Mouse (Mus musculus) cerebellum, postnatal 14 days (tissue): Measurements from ENCODE around the gene Rnf152.

Experiments
- DNase-seq, 2 experiments: peaks; one replicate each; pipeline ENCODE4 v3.0.0; 2021; ENCODE audit warnings: mixed read lengths in 2 of 2

The Rnf152 gene

DNA sequence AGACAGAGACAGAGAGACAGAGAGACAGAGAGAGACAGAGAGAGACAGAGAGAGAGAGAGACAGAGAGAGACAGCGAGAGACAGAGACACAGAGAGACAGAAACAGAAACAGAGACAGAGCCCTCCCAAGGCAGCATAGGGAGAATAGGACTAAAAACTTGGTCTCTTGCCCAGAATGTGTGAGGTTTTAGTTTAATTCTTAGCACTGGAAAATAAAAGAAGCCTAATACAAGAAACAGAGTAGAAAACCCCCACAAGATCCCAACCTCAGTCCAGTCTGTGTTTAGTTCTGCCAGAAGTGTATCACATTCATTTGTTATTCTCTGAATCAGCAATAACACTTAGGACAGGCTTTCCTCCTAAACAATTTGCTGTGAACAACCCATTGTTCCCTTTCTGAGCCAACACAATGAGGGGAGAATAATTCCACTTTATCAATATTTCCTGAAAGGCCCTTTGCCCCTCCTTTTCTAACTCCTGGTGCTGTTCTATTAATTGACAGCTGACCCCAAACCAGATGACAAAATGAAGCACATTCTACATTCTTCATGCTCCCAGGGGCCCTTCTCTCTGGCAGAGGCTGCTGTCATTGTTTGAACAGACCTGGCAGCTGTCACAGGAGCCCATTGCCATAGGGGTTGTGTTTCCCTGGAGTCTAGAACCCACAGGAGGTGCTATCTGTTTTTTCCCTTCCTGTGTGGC is 44.5 kb downstream of the Rnf152 start:
- DNase-seq: no peak

- no peak for DNase-seq
Observed at GRCm38 (mm10) chr1:105302164-105302563, 54.3 kb downstream of the Rnf152 start.

DNA sequence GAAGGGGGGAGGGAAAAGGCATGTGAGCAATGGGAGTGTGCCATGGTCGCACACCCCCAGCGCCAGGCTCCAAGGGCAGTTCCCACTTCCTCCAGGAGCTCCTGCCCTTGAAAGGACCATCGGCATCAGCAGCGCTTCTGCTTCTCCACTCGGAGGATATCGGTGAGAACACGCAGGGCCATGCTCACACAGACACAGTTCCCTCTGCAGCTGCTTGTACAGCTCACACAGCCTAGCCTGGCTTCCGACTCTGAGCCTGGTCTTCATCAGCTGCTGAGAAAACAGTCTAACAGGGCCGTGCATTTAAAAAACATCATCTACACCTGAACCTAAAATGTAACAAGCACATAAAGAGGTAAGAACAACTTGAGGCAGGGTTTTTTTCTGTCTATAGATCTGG is 54.7 kb downstream of the Rnf152 start:
- DNase-seq: peak in 1 of 2 experiments; percentile 12

DNA sequence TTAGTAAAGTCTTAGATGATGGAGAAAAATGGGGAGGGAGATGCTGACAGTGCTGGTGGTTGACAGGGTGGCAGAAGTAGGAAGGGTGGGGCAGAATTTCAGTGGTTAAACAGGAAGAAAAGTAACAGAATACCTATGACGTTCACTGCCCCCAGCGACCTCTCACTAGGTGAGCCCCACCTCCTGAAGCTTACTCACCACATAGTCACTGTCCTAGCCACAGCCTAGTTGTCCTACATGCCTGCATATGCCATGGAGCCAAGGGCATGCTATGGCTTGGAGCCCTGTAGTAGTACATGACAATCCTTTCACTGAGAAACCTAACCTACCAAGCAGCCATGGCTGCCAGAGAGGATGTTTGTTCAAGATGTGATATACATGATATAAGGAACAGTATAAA is 64.7 kb downstream of the Rnf152 start:
- no peak for DNase-seq

DNA sequence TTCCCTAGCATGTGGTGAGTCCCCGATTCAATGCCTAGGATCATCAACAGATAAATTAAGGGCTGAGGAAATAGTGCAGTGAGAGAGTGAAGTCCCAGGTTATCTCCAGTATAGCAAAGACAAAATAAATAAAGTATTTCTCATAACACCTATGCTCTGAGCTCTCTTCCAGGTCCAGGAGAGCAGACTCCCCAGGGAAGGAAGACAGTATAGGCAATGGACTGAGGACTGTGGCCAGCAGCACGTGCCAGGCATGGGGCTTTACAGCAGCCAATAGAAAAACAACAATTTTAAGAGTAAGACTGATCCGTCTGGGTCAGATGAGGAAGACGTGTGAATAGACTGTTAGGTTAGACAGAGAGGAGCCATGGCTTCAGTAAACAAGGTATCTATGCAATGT is 69.0 kb downstream of the Rnf152 start:
- DNase-seq: no peak

DNA sequence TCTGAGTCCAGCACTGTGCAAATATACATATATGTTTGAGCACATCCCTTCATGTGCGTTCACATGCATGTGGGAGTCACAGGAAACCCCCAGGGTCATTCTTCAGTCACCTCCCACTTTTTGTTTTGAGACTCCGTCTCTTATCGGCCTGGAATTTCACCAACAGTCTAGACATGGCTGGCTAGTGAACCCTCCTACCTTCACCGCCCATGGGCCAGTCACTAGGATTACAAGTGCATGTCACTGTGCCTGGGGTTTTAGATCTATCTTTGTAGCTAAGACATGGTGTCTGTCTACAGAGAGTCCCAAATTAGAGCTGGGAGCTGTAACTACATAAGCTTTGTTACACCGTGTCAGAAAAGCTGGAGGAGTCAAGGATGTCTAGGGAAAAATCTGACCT is 69.6 kb downstream of the Rnf152 start:
- no peak for DNase-seq

DNA sequence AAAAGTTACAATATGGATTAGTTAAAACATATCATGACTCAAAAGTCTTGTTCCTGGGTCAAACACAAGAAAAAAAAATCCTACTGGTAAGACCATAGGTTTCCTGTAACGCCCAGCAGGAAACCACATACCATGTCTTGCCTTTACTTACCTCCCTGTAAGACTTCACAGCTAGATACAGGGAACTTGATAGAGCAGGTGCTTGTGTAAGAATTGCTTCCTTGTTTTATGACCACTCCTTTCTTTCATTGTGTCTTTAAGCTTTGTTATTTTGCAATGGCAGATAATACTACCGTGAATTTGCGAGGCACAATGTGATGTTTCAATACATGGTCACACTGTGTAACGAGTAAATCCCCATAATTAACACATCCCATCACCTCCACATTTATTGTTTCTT is 71.5 kb downstream of the Rnf152 start:
- DNase-seq: no peak

- DNase-seq: no peak
Observed at GRCm38 (mm10) chr1:105284116-105284515, 72.4 kb downstream of the Rnf152 start.

DNA sequence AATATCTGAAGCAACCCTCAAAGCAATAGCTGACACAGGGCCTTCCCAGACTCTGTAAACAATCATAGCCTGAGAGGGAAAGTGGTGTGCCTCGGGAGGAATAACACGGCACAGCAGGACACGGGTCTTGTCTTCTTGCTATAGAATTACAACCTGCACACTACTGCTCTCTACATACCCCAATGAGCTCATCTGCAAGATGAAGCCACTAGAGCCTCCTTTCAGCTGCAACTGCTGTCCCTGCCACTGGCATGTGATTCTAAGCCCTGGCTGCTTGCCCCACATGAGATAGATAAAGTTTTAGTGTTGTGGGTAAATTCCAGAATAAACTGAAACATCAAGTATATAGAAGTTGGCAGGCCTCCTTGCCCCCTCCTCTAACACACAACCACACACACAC is 75.2 kb downstream of the Rnf152 start:
- no peak for DNase-seq

DNA sequence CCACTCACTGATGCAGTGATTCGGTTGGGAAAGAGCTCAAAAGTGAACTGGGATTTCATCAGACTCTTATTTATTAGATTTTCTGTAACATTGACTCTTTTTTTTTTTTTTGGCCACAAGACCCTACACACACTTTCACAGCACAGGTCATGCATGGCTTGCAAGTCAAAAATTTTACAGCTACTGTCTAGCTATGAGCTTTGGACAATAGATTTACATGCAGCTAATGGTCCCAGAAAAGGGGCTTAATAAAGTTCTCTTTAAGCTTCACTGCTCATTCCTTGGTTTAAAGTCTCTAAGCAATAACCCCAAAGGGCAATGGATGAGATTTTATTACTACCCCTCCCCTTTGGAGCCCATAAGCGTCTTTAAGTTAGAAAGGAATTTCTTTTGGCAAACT is 76.3 kb downstream of the Rnf152 start:
- DNase-seq: no peak

GRCm38 (mm10) chr1:105274500-105275194 is 81.9 kb downstream of the Rnf152 start:
- no peak for DNase-seq

GRCm38 (mm10) chr1:105271104-105271503 is 85.4 kb downstream of the Rnf152 start:
- peak; percentile 30 to 60 for DNase-seq

DNA sequence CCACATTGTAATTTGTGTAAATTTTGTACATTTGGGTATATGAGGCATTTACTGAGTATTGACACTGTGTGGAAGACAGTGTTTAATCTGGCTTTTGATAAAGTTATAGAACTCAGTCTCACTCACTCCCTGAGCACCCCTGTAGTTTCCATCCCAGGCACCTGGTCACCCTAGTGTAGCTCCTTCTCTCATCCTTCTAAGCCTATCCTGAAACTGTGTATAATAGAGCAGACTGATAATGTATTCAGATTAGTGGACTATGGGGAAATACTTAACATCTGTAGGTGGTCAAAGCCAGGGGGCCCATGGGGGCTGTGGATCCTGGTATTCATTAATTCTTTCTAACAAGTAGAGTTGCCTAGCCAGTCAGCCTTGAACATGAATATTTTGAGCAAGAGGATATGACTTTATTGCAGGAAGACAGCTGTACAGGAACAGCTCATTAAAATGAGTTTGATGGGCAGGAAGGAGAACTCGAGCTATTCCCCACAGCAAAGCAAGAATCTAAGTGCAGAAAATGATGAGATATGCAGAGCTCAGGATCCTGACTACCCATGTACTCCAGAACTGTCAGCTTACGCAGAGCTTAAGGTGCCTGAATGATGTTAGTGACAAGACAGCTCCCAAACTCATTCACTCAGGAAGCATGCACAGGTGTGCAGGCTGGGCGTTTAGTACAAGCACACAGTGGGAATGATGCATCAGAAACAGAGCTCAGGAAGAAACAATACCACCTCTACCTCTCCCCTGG is 93.1 kb downstream of the Rnf152 start:
- no peak for DNase-seq

DNA sequence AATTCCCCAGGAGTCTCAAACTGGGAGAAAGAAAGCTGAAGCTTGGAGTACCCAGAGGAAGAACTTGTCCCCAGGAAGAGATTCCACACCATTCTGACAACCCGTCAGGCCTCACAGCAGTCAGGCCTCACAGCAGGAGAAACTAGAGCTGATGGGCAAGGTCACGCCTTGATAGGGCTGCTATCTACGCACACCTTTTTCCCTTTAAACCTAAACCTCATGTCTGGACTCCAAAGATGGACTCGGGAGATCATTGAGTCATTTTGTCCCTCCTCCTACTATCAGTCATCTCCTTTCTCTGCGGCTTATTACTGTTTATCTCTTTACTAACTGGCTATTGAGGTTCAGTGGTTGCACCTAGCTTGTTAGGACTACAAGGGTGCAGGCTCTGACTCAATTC is 96.3 kb downstream of the Rnf152 start:
- no peak for DNase-seq

DNA sequence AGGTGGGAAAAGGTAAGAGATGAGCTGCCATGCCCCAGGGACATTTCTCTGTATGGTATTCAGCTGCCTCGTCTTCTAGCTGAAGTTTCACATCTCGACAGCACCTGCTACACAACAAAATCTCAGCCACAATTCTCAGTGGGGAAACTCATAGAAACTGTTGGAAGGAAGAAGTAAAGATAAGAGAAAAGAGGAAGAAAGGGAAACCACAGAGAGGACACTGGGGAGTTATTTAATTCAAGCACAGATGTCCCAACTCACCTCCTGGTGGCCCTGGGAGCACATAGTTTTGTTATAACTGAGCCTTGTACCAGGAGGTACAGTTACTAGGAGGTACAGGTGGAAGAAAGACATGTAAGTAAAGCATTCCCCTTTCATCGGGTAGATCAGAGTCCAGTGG is 99.3 kb downstream of the Rnf152 start:
- no peak for DNase-seq

DNA sequence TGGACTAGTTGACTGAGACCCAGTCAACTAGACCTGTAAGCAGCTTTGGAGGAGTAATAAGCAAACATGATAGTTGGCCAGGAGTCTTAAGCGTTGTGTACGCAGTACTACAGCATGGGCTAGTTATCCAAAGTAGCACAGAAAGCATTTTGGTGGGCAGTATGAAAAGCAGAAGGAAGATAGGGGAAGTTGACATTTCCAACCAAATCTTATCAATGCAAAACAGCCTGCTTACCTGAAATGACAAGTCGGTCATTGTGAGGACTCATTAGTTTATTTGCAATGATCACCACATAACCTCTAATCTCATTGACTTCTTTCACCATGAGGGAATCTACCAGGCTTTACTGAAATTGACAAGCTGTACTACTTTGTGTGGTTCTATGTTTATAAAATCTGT is 107.3 kb downstream of the Rnf152 start:
- DNase-seq: no peak

DNA sequence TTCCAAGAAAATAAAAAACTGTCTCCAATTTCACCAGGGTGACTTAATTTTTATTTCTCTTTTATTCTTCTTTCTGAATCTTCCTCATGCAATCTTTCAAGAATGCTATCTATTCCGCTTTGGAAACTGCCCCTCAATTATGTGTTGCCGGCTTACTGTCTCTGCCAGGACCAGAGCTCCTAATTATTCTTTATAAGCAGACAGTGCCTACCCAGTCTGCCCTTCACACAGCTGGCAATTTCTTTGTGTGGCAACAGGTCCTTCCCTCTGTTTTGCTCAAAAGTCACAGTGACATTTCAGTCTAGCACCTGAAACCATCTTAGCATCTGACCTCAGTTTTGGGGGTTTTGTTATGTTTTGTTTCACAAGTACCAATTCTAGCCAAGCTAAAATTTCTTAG is 109.9 kb downstream of the Rnf152 start:
- no peak for DNase-seq

DNA sequence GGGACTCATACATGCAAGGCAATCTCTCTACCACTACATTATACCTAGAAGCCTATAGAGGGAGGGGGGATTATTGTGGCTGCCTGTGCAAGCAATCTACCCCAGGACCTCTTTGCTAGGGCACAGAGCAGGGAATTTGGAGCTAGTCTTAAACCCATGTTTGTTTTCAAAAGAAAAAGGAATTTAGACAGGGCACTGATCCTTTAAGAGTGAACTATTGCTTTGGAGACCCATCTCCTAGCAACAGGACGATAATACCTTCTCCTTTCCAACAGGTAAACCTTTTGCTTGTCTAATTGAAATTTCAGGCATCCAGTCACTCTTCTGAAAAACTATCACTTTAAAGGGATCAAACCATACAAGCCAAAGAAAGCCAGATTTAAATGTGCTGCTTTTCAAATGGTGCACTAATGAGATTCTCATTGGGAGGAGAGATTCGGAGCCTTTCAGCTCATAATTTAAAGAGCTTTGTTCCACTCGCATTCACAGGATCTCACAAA is 110.4 kb downstream of the Rnf152 start:
- DNase-seq: no peak

GRCm38 (mm10) chr1:105243359-105244142 is 113.0 kb downstream of the Rnf152 start:
- peak in 1 of 2 experiments; percentile 11 for DNase-seq

GRCm38 (mm10) chr1:105240185-105240584 is 116.3 kb downstream of the Rnf152 start:
- no peak for DNase-seq
